Mouse (Mus musculus) cerebral cortex, adult 2 months (tissue): Measurements from ENCODE around the gene Arhgap17.

Experiments
- WGBS: fragments of 180-500 bp; shearing (Covaris S2); methylation state at CpG from one replicate; pipeline ENCODE4 v1.1.7; 2018; 5-methylcytosine and 5-hydroxymethylcytosine counted together

Gene Arhgap17

DNA sequence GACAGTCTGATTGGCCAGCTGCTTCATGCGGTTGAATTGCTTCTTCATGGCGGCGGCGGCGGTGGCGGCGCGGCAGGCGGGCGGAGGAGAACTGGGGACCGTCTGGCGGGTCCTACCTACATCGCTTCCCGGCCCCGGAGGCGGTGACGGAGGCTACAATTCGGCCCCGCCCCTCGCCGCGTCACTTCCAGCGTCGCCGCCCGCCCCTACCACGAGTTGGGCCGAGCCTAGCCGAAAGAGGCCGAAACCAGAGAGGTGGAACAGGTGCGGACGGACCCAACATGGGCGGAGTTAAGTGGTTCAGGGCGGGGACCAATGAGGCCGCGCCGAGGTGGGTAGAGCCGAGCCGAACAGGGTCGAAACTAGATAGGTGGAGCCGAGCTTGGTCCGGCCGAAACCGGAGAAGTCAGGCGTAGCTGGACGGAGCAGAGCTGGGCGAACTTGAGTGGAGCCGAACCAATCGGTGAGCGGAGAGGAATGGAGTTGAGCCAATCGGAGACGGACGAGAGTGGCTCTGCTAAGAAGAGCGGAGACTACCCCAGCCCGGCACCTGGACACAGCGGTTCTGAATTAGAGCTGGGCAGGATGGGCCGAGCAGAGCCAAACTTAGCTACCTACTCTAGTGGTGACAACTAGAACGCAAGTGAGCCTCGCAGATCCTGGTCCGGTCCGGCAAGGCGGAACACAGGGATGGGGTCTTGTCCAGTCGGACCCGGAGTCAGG lies at the start of gene Arhgap17, which contains the start of gene Lcmt1:
TSS of gene Arhgap17 (minus strand) at position 157 of the 723 bp plus-strand sequence.
TSS of gene Lcmt1 (plus strand) at position 26 of the 723 bp plus-strand sequence.
- under 1% methylated on average over 64 of the region's 64 CpGs for WGBS

- 84% methylated on average over 3 of the region's 3 CpGs for WGBS
Observed at GRCm38 (mm10) chr7:123417661-123418060, 47.9 kb upstream of the Arhgap17 start.

DNA sequence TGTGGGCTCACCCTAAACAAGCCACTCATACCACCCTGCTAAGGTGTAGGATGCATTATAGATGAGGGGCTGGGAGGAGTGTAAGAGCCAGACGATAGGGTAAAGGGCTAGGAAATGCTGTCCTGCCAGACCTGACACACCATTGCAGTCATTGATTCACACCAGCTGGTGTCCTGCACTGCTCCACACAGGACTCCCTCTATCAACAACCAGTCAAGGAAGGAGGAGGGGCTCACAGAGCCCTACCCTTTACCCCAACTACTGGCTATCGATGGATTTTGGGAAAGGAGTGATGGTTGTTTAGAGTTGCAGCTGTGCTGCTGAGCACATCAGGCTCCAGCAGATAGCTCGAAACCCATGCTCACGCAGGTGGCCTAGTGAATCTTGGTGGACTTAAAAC lies 47.1 kb upstream of the Arhgap17 start:
- whole genome bisulfite sequencing: 84% methylated on average over 4 of the region's 4 CpGs

GRCm38 (mm10) chr7:123412143-123412542 lies 42.4 kb upstream of the Arhgap17 start:
- 38% methylated on average over 3 of the region's 3 CpGs for WGBS

- WGBS: 65% methylated on average over 1 of the region's 1 CpGs
Observed at GRCm38 (mm10) chr7:123411109-123411508, 41.4 kb upstream of the Arhgap17 start.

DNA sequence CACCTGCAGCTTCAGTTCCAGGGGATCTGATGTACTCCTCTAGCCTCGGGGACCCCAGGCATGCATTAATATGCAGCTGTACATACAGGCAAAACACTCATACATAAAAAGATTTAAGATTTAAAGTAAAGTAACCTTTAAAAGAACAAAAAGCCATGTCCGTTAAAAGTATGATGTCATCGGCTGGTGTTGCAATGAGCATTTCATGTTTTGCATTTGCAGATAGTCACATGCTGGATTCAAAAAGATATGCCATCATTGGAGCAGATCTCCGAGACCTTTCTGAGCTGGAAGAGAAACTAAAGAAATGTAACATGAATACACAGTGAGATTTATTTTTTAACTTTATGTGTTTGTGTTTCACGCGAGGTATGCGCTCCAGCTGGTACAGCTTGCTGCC lies 40.8 kb upstream of the Arhgap17 start:
- WGBS: 68% methylated on average over 7 of the region's 7 CpGs

- WGBS: 53% methylated on average over 4 of the region's 4 CpGs
Observed at GRCm38 (mm10) chr7:123406988-123407387, 37.3 kb upstream of the Arhgap17 start.

DNA sequence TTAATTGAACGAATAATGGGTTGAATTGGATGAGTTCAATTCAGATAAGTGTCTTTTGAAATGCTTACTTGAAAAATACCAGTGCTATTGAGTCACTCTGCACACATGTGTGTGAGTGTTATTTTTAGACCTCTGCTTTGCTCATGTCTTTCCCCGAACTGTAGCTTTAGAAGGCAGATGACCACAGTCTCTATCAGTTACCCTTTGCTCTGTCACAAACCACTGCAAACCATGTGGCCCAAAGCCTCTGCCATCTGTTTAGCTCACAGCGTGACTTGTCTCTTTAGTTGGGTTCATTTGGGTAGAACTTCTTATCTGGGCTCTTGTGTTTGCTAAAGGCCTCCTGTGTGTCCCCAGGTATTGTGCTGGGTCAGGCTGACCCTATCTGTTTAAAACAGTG lies 35.9 kb upstream of the Arhgap17 start:
- 68% methylated on average over 3 of the region's 3 CpGs for WGBS

DNA sequence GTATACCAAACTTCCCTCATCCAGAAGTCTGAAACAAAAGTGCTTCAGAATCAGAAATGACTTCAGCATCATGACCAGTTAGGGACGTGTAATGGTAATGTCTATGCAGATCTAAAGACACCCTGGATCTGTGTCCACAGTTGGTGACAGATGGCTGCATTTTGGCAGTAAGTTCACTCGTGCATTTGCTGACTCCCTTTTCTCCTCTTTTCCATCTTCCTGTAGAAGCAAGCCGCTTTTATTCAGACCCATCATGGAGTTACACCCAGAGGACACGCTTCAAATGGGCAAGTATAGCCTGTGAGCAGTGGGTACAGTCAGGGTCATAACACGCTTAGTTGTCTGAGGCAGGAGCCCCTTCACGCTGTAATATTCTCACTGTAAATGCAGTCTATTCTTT lies 34.5 kb upstream of the Arhgap17 start:
- WGBS: 80% methylated on average over 6 of the region's 6 CpGs

DNA sequence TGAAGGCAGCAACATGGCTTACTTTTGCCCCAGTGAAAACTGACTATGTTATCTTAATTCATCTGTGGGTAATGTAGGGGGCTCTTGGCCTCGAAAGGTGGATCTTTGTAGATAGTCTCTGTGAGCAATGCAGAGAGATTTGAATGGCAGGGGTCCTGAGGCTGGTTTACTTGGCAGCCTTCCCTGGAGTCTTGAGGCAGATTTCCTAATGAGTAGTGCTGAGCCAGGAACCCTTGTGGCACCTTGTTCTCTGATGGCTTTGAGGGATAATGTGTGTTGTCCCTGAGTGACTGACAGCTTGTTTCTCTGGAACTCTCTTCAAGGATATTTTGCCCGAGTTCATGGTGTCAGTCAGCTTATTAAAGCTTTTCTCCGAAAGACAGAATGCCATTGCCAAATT lies 31.4 kb upstream of the Arhgap17 start:
- WGBS: 59% methylated on average over 3 of the region's 3 CpGs

DNA sequence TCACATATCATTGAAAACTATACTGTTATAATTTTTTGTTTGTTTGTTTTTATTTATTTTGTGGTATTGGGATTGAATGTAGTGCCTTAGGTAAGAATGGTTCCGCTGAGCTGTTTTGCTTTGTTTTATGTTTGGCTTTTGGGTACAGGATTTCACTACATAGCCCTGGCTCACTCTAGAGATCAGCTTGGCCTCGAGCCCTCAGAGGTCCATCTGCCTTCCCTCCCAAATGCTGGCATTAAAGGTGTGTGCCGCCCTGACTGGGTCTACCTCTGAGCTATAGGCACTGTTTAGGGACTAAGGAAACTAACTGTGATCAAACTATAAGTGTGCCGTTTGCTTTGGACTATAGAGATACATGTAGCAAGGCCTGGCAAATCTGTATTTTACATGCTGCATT lies 29.6 kb upstream of the Arhgap17 start:
- 75% methylated on average over 4 of the region's 4 CpGs for WGBS

GRCm38 (mm10) chr7:123398828-123399227 lies 29.1 kb upstream of the Arhgap17 start:
- WGBS: 19% methylated on average over 7 of the region's 7 CpGs

GRCm38 (mm10) chr7:123397931-123398330 lies 28.2 kb upstream of the Arhgap17 start:
- 80% methylated on average over 8 of the region's 8 CpGs for WGBS

- WGBS: 83% methylated on average over 8 of the region's 8 CpGs
Observed at GRCm38 (mm10) chr7:123397369-123397768, 27.7 kb upstream of the Arhgap17 start.

DNA sequence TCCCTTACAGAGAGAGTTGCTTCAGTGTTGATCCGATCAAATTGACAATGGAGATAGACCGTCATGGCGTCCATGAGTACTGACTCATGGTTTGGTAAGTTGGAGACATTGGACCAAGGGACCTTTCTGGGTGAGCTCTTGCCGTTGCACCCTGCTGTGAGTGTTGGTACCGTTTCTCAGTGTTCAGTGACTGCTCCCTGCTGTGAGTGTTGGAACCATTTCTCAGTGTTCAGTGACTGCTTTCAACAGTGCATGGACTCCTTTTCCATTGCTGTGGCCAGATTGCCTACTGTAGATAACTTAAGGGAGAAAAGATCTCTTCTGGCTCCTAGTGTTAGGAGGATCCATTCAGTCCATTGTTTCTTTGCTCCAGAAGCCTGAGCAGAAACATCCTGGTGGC lies 27.2 kb upstream of the Arhgap17 start:
- 78% methylated on average over 5 of the region's 5 CpGs for WGBS

DNA sequence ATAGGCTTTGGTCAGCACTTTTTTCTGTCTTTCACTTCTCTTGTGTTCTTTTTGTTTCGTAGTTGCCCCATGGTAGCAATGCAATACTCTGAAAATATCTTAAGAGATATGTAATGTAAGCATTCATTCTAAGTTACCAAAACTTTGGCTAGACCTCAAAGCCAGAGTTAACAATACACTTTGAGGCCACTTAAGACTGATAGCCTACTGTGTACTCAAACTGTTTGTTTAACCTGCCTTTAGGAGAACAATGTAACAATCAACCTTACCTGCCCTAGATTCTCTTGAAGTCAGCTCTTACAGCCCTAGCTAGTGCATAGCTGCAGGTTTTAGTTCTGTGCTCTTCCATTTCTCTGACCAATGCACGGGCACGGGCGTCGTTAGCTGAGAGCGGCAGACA lies 24.6 kb upstream of the Arhgap17 start:
- WGBS: 84% methylated on average over 6 of the region's 6 CpGs

DNA sequence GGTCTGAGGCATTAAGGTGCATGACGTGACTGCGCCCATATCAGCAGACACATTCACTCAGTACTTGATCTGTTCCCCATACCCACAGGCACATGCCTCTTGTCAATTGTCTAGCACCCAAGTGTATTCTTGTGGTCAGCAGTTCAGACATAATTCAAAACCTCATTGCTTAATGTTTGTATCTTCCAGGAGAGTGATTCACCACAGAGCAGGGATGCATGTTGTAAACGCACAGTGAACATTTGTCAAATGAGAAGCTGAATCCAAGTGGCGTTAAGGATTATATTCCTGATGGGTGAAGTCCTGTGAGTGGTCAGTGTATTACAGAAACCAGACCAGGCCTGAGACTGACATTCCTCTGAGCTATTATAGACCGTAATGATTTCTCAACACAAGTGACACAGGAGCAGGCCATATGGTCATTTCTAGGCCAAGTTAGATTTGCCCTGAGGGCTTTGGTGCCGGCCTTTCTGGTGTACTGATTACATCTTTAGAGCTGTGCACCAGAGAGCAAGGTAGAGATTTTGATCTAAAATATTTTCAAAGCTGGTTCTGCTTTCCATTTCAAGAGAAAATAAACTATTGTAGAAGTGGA lies 20.1 kb upstream of the Arhgap17 start:
- WGBS: 86% methylated on average over 6 of the region's 6 CpGs

GRCm38 (mm10) chr7:123385693-123386407 lies 16.1 kb upstream of the Arhgap17 start:
- WGBS: 78% methylated on average over 11 of the region's 11 CpGs

DNA sequence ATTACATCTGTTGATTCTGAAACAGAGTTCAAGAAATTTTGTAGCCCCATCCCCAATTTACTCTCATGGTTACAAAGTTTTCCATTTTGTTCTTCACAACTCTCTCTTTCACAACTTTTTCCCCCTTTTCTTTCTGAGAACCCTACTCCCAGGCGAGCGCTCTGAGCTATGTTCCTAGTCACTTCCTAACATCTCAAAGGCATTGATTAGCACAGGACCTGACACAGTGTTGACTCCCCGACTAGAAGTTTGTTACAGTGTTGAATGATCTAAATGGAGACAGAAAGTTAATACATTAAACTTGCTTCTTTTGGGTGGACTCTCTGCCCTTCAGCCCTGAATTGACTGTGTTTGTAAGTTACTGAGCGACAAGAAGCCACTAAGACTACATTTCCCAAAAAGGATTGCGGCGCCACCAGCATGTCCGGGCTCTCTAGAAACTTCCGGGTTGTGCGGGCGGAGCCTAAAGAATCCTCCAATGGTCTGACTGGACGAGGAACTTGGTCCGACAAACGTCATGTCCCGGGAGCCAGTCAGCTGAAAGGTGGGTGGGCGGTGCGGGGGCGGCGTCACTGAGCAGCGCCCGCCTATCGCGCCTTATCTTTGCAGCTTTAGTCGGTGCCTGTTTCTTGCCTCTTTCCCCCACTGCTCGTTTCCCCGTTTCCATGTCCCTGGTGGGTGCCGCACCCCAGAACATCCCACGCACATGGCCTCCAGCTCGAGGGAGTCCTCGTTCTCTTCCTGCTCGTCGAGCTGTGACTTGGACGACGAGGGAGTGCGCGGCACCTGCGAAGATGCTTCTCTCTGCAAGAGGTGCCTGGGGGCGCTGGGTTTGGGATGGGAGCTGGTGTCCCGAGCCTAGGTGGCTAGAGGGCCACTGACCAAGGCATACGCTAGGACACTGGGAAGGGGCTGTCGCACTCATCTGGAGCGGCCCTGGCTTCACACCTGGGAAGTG lies 8.0 kb upstream of the Arhgap17 start:
- WGBS: 4% methylated on average over 41 of the region's 41 CpGs

DNA sequence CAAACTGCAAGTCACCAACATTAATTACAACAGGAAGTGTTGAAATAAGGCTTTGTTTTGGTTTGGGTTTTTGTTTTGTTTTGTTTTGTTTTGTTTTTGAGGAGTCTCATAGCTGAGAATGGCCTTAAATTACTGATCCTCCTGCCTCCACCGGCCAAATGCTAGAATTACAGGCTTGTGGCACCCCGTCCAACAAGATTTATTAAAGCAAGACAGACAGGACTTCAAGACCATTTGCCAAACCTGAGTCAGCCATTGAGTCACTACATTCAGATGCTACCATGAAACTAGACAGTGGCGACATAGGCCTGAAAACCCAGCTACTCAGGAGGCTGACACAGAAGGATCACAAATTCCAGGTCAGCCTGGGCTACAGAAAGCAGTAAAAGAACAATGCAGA lies 1.8 kb upstream of the Arhgap17 start:
- 42% methylated on average over 3 of the region's 3 CpGs for WGBS

DNA sequence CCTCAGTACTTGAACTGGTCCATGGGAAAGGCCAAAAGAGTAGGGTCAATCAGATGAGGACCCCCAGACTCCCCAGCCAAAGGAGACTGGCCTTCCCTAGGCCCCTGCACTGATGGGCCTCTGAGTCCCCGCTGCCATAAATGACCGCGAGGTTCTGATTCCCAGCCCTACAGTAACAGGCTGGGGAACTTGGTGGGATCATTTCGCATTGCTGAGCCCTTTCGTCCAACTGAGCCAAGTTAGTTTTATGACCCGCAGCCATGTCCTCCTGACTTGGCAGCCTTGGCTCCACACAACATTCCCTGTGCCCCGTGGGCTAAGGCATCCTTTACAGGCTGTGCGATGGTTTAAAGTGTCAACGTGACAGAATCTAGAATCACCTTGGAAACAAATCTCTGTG lies 985 bp upstream of the Arhgap17 start:
- 58% methylated on average over 9 of the region's 9 CpGs for WGBS
